8 mouse cellular contexts compared by ENCODE assay signal in the genomic region with DNA sequence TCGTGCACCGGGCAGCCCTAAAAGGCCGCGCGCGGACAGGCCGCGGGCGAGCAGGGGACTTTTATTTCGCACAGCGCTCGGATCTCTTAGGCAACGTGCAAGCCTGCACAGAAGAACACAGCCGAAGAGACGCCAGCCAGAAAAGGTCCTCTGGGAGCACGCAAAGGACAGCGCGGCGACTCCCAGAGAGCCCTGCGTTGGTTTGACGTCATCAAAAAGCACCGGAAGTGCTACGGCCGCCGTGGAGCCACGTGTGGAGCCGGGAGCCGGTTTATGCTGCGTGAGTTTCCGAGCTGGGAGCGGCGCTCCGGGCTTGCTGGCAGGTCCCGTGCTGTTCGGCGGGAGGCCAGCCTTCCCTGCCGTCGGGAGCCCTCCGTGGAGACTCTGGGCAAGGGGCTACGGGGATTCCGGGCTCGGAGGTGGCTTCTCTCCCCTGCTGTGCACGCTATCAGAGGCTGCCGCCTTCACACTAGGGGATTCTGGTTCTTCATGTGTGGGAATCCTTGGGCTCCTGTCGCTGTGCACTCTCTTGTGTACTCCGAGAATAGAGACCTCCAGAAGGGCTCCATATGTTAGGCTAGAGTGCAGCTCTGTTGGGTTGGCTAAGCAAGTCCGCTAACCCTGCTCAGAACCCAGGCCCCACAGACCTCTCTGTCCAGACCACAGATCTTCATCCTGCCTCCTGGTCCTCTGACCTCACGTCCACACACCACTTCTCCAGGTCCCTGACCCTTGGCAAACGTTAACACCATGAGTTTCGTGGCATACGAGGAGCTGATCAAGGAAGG. TPM values are rescaled to one million over a fixed set of nuclear protein-coding genes. Genes with fewer than 3 reads are reported as not detected.
A peak's percentile ranks its signal among the peaks of the same experiment; 100 is the strongest.
DNase-seq lines count a peak whose midpoint lies in the region; ATAC-seq and TF ChIP-seq lines count a peak whose summit lies in the region.

A gene (plus strand): TSS at position 224 of the 788 bp plus-strand sequence.

- H3K27me3 ChIP-seq in MEL (ENCODE audit: control insufficient read depth in 1 of 2, insufficient read depth in 2 of 2, low read length in 2 of 2) = no peaks in the 10 kb centered on the region
- no peaks in the 10 kb centered on the region for H3K27me3 ChIP-seq in forebrain, embryonic 15.5 days
- peaks cover 13% of the 10 kb centered on the region for H3K27me3 ChIP-seq in lung, embryonic 15.5 days

- peak; percentile 96 for DNase-seq in MEL (ENCODE audit: low read depth, low spot score)
- peak; percentile 90 for DNase-seq in cerebellum, adult 11-12 months
- peak; percentile 90 to 95 for DNase-seq in heart, postnatal 14 days
- peak; percentile 71 for DNase-seq in large intestine, adult 2 months (ENCODE audit: low read depth, low spot score)
- peak; percentile 68 to 73 for DNase-seq in thymus, adult 18-20 months

- no peak for TF ChIP-seq RAD21 in MEL (IDR thresholded peaks at IDR 0.05; ENCODE audit: low read depth, low read length)

- peaks cover 25% of the 10 kb centered on the region for H3K79me2 ChIP-seq in MEL (ENCODE audit: control insufficient read depth, insufficient read depth, low read length, poor library complexity)

- H3K4me1 ChIP-seq in MEL (ENCODE audit: control insufficient read depth in 1 of 2, insufficient read depth in 2 of 2, low read length in 2 of 2) = peaks cover 8 to 17% of the 10 kb centered on the region in 2 experiments
- H3K4me1 ChIP-seq in forebrain, embryonic 15.5 days = peaks cover 23% of the 10 kb centered on the region
- peaks cover 35% of the 10 kb centered on the region for H3K4me1 ChIP-seq in lung, embryonic 15.5 days
- peaks cover 50% of the 10 kb centered on the region for H3K4me1 ChIP-seq in olfactory bulb, adult 2 months (ENCODE audit: control insufficient read depth, insufficient read depth, low read length)

- H3K4me3 ChIP-seq in MEL (ENCODE audit: control insufficient read depth in 1 of 2, insufficient read depth in 1 of 2, low read depth in 2 of 2, low read length in 2 of 2) = peak within 1 kb of the TSS; percentile 84 to 93
- peak within 1 kb of the TSS; percentile 96 for H3K4me3 ChIP-seq in forebrain, embryonic 15.5 days
- peak within 1 kb of the TSS; percentile 85 for H3K4me3 ChIP-seq in lung, embryonic 15.5 days
- H3K4me3 ChIP-seq in olfactory bulb, adult 2 months (ENCODE audit: insufficient read depth, low read depth, low read length) = peak within 1 kb of the TSS; percentile 84

- no peaks in the 10 kb centered on the region for H3K9me3 ChIP-seq in MEL (replicated peaks; ENCODE audit: insufficient read depth, low read length)
- no peaks in the 10 kb centered on the region for H3K9me3 ChIP-seq in forebrain, embryonic 15.5 days
- no peaks in the 10 kb centered on the region for H3K9me3 ChIP-seq in lung, embryonic 15.5 days

- peak; percentile 58 to 84; a peak in 3 of 4 replicates for TF ChIP-seq POLR2A in MEL (IDR thresholded peaks at IDR 0.05; ENCODE audit: control insufficient read depth in 1 of 2, insufficient read depth in 1 of 2, low read depth in 1 of 2, low read length in 2 of 2, poor library complexity in 1 of 2)
- TF ChIP-seq POLR2A in olfactory bulb, adult 2 months (IDR thresholded peaks at IDR 0.05; ENCODE audit: insufficient read depth, low read depth, low read length) = peak; percentile 73

- intact Hi-C loops in heart, postnatal 14 days (cut with DNase I) = no loop called here

- peak within 1 kb of the TSS; percentile 91 for H3K9ac ChIP-seq in MEL (ENCODE audit: control insufficient read depth, low read depth, low read length, poor library complexity, severe bottlenecking)
- peak within 1 kb of the TSS; percentile 82 for H3K9ac ChIP-seq in forebrain, embryonic 15.5 days (replicated peaks)
- H3K9ac ChIP-seq in lung, embryonic 15.5 days = peak within 1 kb of the TSS; percentile 61

- H3K27ac ChIP-seq in MEL (ENCODE audit: control insufficient read depth, low read depth, low read length) = peak within 1 kb of the TSS; percentile 95
- peak within 1 kb of the TSS; percentile 96 for H3K27ac ChIP-seq in forebrain, embryonic 15.5 days (replicated peaks)
- peak within 1 kb of the TSS; percentile 97 for H3K27ac ChIP-seq in lung, embryonic 15.5 days
- H3K27ac ChIP-seq in olfactory bulb, adult 2 months (ENCODE audit: insufficient read depth, low read depth, low read length) = peak within 1 kb of the TSS; percentile 99

- H3K36me3 ChIP-seq in MEL (ENCODE audit: control insufficient read depth in 1 of 2, insufficient read depth in 2 of 2, low read length in 2 of 2) = peaks cover 0 to 12% of the 10 kb centered on the region in 2 experiments; a peak in 2 of 4 replicates
- H3K36me3 ChIP-seq in forebrain, embryonic 15.5 days = no peaks in the 10 kb centered on the region
- peaks cover 6% of the 10 kb centered on the region; the same call in 1 of the 2 replicates for H3K36me3 ChIP-seq in lung, embryonic 15.5 days

- peak within 1 kb of the TSS; percentile 97 for H3K4me2 ChIP-seq in forebrain, embryonic 15.5 days (replicated peaks)
- peak within 1 kb of the TSS; percentile 87 for H3K4me2 ChIP-seq in lung, embryonic 15.5 days

- ATAC-seq in forebrain, embryonic 15.5 days (replicated peaks) = peak; percentile 88
- peak; percentile 82 for ATAC-seq in lung, embryonic 15.5 days (ENCODE audit: borderline replicate concordance, extremely low read depth, low FRiP score, low TSS enrichment)

- no peak for TF ChIP-seq CTCF in MEL (IDR thresholded peaks at IDR 0.05 in 2 of 3, conservative IDR thresholded peaks at IDR 0.05 in 1 of 3; ENCODE audit: control insufficient read depth in 1 of 3, insufficient read depth in 1 of 3, low read depth in 2 of 3, low read length in 3 of 3, poor library complexity in 1 of 3, severe bottlenecking in 1 of 3)
- no peak for TF ChIP-seq CTCF in olfactory bulb, adult 2 months (IDR thresholded peaks at IDR 0.05; ENCODE audit: insufficient read depth, low read depth, low read length)

- no peak for TF ChIP-seq EP300 in MEL (IDR thresholded peaks at IDR 0.05; ENCODE audit: low read depth in 1 of 2, low read length in 2 of 2)

- WGBS in forebrain, embryonic 15.5 days = under 1% methylated on average over 51 of the region's 51 CpGs
- WGBS in large intestine, adult 2 months = under 1% methylated on average over 51 of the region's 51 CpGs
- under 1% methylated on average over 51 of the region's 51 CpGs for WGBS in lung, embryonic 15.5 days
- WGBS in olfactory bulb, adult 2 months = under 1% methylated on average over 51 of the region's 51 CpGs

TF ChIP-seq in MEL, 35 proteins besides CTCF, POLR2A, EP300 and RAD21:
- TF ChIP-seq MYC (IDR thresholded peaks at IDR 0.05; ENCODE audit: low read depth, low read length) = peak; percentile 99
- TF ChIP-seq GABPA (IDR thresholded peaks at IDR 0.05; ENCODE audit: low read depth, low read length) = no peak
- TF ChIP-seq ETS1 (IDR thresholded peaks at IDR 0.05; ENCODE audit: low read depth, low read length) = 0 out of 2 replicates have a peak, but pooled peaks have one; percentile 18
- no peak for TF ChIP-seq JUND (IDR thresholded peaks at IDR 0.05; ENCODE audit: low read depth, low read length)
- TF ChIP-seq MAX (IDR thresholded peaks at IDR 0.05; ENCODE audit: low read length) = peak; percentile 98
- TF ChIP-seq MYB (IDR thresholded peaks at IDR 0.05; ENCODE audit: low read depth, low read length) = no peak
- TF ChIP-seq NRF1 (IDR thresholded peaks at IDR 0.05; ENCODE audit: insufficient read depth, low read depth, low read length, poor library complexity, severe bottlenecking) = peak; percentile 26; the same call in 1 of the 2 replicates
- TF ChIP-seq BHLHE40 (IDR thresholded peaks at IDR 0.05; ENCODE audit: borderline replicate concordance, low read depth, low read length) = no peak
- TF ChIP-seq HCFC1 (IDR thresholded peaks at IDR 0.05; ENCODE audit: low read depth, low read length) = peak; percentile 91
- TF ChIP-seq TCF12 (IDR thresholded peaks at IDR 0.05; ENCODE audit: low read depth, low read length) = peak; percentile 50
- peak; percentile 47; the same call in 1 of the 2 replicates for TF ChIP-seq POLR2AphosphoS2 (IDR thresholded peaks at IDR 0.05; ENCODE audit: low read length)
- TF ChIP-seq NELFE (IDR thresholded peaks at IDR 0.05; ENCODE audit: low read depth, low read length) = peak; percentile 81
- no peak for TF ChIP-seq ZC3H11A (IDR thresholded peaks at IDR 0.05; ENCODE audit: low read depth, low read length)
- no peak for TF ChIP-seq SMC3 (IDR thresholded peaks at IDR 0.05; ENCODE audit: low read depth, low read length)
- TF ChIP-seq MAZ (IDR thresholded peaks at IDR 0.05; ENCODE audit: low read depth, low read length) = no peak
- TF ChIP-seq ELF1 (IDR thresholded peaks at IDR 0.05; ENCODE audit: low read depth, low read length) = peak; percentile 95
- TF ChIP-seq TBP (IDR thresholded peaks at IDR 0.05; ENCODE audit: low read depth, low read length) = peak; percentile 53; the same call in 1 of the 2 replicates
- peak; percentile 100 for TF ChIP-seq SIN3A (IDR thresholded peaks at IDR 0.05; ENCODE audit: low read length)
- TF ChIP-seq USF1 (IDR thresholded peaks at IDR 0.05; ENCODE audit: low read depth, low read length) = peak; percentile 45; the same call in 1 of the 2 replicates
- no peak for TF ChIP-seq ZMIZ1 (IDR thresholded peaks at IDR 0.05; ENCODE audit: low read depth, low read length)
- TF ChIP-seq MAFK (IDR thresholded peaks at IDR 0.05; ENCODE audit: borderline replicate concordance, low read depth, low read length) = no peak
- peak; percentile 100 for TF ChIP-seq MXI1 (IDR thresholded peaks at IDR 0.05; ENCODE audit: low read depth, low read length)

RNA-seq across cellular contexts. Expression of the gene that starts here (rescaled TPM):
- total RNA-seq in MEL (2012; rRNA removed) = 53.9 and 77.5 TPM in 2 replicates
- 10 to 100 TPM in 1 of 2 experiments, not detected in 1; 41.4 TPM for polyA plus RNA-seq in MEL (2012; ENCODE audit: insufficient read depth in 1 of 2, insufficient read length in 2 of 2, low read depth in 1 of 2, low replicate concordance in 2 of 2, missing spikeins in 1 of 2)
- polyA plus RNA-seq in forebrain, embryonic 15.5 days (2015; fragmentation: Nextera tagmentation; extraction: Ambion mirVana) = 10.6 and 12.0 TPM in 2 replicates
- 1 to 10 TPM; 3.3 to 4.7 TPM for total RNA-seq in heart, postnatal 14 days (2021)
- polyA plus RNA-seq in large intestine, adult 2 months (2012; rRNA removed) = 28.0 and 33.9 TPM in 2 replicates
- polyA plus RNA-seq in lung, embryonic 15.5 days (2015; fragmentation: Nextera tagmentation; extraction: Ambion mirVana) = 11.1 and 13.7 TPM in 2 replicates
- polyA plus RNA-seq in olfactory bulb, adult 2 months (2012; ENCODE audit: insufficient read depth, insufficient read length, low replicate concordance, missing spikeins) = not detected in 2 replicates

Comparison
In these comparisons a context has a peak if more than half of its experiments do, and no peak if none do; other contexts are left out.
1. Peak in every context shown above with its lines: DNase-seq, ATAC-seq, H3K4me3 ChIP-seq and H3K27ac ChIP-seq.